Mouse (Mus musculus) brain, embryonic 18.5 days (tissue): ENCODE data around the gene Il15.

Experiments used
- DNase-seq: peaks from one replicate; pipeline ENCODE4 v3.0.0-alpha.2; 2012; ENCODE audit warnings: low read depth, low spot score

Il15 gene

DNA sequence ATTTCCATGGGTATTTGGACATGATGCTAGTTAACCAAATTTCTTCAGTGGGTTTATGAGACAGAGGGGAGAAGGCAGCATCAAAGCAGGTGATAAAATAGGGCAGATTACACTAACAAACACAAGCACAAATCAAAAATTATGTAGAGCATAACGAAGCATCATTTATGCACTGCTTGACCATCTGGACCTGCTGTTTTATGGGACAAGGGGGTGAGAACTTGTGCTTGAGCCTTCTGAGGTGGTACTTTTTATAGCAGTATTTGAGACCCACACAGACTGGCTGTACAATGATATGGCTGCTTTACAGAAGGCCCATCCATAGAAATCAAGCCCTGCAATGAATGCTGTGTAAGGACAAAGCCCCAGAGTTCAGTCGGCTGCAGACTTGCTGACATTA, 46.9 kb downstream of the Il15 start:
- no peak for DNase-seq

DNA sequence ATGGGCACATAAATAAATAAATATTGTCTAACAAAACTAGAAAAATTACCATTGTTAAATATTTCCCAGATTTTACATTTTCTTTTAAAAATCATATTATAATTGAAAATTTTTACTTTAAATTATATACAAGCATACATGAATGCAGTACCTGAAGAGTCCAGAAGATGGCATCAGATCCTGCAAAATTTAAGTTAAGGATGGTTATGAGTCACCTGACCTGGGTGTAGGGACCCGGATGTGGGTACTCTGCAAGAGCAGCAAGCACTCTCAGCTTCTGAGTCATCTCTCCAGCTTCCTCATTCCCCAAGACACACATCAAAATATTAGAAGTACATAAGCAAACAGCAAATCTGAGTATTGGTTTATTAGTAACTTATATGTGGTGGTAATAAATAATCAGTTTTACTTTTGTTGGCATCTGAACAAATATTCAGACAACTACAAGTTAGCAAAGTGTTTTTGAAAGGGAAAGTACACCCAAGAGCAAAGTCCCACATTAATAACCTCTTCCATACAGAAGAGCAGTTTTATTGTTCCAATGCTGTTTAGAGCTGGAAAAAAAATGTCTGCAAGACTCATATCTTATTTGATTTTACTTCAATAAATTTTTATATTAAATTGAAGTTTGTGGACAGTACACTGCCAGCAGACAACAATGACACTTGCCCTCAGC, 51.6 kb downstream of the Il15 start:
- no peak for DNase-seq

DNA sequence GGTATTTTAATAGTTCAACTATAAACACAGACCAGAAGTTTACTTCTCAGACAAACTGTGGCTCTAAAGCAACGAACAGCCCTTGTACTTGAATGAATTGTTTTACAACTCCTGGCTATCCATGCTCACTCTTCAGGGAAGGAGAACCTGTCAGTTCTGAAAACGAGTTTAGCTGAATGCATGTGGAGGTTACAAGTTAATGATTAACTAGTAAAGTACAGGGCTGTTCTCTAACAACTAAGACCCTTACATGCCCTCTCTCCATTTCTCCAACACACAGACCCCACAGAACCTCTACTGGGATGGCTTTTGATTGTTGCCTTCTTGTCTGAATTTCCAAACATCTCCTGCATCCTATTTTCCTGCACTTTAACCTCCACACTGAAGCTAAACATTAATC, 53.7 kb downstream of the Il15 start:
- DNase-seq = no peak

DNA sequence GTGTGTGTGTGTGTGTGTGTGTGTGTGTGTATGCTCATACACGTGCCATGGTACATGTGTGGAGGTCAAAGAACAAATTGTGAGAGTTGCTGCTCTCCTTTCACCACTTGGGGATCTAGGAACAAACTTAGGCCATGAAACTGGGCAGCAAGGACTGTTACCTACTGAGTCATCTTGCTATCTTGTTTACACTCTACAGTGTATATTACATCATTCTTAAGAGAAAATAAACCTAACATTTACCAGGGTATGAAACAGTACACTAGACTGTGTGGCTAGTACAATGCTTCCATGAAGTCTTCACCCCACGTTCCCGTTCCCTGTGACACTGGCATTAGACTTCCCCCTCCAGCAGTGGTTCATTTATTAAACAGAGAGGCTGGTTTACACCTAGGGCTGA, 56.5 kb downstream of the Il15 start:
- DNase-seq = no peak

DNA sequence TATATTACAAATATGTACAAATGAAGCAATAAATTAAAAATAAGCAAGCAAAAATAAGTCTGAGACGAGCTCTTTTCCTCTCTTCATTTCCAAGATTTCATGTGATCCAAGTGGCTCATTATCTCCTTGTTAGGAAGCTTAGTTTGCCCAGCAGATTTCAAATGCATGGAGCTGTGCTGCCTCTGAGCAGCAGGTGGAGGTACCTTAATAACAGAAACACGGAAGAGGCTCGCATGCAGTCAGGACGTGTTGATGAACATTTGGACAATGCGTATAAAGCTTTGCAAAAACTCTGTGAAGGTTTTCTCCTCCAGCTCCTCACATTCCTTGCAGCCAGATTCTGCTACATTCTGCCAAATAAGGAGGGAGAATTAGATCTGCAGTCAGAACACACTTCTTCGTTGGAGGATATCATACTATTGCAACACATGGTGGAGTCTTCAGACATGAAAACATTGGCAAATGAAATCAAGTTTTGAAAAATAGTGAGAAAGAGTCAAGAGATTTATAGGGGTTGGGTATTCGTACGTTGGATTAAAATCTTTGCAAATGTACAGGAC, 71.3 kb downstream of the Il15 start:
- peak; percentile 39 for DNase-seq

DNA sequence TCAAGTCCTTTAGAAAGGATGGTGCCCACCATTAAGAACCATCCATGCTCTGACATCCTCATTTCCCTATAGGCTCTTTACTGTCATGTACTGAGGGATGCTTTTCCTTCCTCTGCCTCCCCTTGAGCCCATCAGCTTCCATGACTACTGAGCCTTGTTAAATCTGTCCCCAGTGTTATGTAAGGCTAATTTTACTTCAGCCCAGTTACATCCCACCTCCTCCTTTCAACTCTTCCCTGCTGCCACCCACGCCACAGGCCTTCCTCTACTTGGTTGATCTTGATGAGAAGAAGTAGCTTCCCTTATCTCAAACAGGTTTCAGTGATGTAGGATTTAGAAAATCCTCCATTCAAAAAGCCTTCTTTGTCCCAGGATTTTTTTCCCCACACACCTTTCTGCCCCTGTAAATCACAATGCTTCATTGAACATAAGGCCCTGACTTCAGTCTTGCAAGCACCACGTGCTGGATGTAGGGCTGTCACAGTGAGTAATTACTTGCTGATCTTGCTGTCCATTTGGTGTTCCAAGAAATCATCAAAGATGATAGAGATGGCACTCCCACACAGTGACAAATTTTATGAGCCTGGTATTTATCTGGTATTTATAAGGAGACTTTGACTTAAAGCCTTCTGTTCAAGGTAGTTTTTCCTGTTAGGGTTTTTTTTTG, 74.9 kb downstream of the Il15 start:
- no peak for DNase-seq

DNA sequence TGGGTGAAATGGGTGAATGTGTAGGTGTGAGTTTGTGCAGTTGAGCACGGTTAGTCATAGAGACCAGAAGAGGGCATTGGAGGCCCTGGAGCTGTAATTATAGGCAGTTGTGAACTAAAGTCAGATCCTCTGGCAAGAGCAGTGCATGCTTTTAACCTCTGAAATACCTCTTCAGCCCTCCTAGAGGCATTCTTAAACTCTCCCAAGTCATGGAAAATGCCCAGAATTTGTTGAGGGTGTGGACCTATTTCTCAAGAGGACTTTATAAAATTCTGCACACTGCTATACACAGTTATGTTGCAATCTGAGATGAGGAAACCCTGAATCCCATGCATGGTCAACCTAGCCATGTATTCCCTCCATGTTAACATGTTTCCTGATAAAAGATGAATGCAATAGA, 77.0 kb downstream of the Il15 start:
- no peak for DNase-seq

DNA sequence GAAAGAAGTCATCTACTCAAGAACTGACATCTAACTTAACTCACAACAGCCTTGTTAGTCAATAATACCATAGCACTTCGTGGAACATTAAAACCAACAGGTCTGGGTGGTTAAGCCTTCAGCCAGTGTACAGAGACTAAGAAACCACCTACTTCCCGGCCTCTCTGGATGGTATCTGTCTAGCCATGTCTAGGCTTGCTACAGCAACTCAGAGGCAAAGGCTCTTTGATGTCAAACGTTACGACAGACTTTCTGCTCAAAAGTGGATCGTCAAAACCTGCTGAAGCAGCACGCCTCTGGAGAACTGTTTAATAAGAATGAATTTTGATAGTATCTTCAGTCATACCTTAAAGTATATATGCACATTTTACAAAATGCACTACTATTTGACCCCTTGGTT, 77.4 kb downstream of the Il15 start:
- no peak for DNase-seq

DNA sequence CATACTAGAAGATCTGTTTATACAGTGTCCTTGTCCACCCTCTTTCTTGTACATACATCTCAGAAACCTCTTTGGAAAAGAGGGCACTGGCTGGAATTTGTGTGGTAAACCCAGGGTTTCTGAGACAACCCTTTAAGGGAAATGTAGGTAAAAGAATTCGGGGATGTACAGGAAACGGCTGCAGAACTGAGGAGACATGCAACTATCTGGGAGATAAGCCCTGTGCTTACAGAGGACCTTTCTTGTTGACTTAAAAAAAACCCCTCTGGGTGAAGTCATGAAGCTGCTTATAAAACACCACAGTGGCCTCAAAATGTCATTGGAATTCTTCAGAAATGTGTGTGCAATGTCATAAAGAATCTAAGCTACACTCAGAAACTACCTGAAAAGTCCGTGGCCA, 85.6 kb downstream of the Il15 start:
- no peak for DNase-seq

DNA sequence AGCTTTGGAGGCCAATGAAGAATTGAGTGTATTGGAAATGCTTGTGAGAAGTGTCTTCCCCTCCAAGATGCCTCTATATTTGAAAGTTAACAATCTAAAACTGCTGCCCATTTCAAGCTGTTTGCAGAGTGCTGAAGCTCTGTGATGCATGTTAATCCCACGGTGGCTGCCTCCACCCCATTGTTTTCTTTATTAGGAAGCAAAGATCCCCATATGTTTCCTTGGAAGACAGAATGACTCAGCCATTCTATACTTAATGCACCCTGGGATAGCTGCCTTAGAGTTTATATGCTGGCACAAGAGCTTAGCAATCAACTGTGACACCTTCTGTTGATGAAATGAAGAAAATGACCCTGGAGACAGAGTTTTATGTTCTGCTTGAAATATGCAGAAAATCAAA, 96.6 kb downstream of the Il15 start:
- DNase-seq = no peak

DNA sequence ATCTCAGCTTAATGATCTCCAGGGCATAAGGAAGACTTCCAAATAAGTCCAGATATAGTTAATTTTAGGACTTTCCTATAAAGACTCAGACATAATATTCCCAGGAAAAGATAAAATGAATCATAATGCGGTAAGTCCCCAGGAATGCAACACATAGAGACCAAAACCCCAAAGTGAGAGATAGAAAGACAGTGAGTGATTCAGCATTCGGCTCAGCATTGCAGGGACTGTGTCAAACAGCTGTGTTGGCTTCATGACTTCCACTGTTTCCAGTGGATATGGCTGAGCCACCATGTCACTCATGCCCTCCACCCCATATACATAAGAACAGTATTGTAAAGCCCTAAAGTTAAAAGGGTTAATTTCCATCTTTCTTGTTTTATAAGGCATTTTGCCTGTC, 106.8 kb downstream of the Il15 start:
- DNase-seq = no peak

DNA sequence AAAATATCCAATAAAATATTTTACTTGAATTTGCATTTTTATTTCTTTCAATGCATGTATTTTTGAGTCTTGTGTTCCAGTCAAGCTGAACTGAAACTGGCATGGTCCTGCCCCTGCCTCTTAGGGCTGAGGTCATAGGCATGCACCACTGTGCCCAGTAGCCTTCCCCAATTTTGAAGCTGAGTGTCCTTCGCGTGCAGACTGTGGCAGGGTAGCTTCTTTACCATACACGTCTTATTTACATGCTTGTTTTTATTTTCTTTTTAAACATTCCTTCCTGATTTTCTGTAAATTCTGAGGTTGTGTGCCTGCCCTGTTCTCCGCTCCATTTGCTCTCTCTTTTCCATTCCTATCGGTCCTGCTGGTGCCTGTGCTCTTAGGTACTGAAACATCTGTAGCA, 111.4 kb downstream of the Il15 start:
- no peak for DNase-seq

DNA sequence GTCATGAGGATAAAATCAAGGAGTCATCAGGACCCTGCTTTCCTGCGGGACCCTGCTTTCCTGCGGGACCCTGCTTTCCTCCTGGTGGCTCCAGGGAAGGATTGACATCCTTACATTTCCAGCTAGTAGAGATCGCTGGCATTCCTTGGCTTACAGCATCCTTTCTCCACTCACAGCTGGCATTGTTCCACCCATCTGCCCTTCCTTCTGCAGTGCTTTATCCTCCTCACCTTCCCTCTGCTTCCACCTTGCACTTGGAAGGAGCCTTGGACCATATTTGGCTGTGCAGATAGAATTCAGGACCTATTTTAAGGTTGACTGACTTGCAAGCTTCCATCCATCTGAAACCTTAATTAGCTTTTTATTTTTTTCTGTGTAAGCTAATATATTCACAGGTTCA, 117.2 kb downstream of the Il15 start:
- no peak for DNase-seq

DNA sequence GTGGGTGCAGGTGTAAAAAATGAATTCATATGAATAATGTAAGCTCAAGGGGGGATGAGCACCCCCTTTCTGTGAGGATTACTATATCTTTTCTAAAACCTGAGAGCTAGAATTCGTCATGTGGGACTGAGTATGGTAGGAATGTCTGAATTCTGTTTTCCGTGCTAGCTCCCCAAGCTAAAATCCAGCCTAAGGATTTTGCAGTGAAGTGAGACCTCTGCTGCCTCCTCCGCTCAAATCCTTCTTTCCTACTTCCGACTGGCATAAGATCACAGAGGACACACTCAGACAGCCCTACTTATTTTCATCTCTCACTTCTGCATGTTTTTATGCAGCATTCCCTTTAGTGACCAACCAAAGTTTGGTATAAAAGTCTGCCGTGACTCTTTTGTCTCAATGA, 121.0 kb downstream of the Il15 start:
- DNase-seq = no peak
